Mouse (Mus musculus) telencephalon, adult 2 months (tissue): ENCODE data around the gene Slc22a27.
"Not testable (repeated sequence)": the region's sequence is repeated elsewhere in the genome, so short reads cannot be mapped to it uniquely, and the experiment has no call there.

Experiments used
- DNase-seq: peaks from one replicate; pipeline ENCODE4 v3.0.0-alpha.2; 2011; ENCODE audit warnings: low read depth, low spot score

The Slc22a27 gene

GRCm38 (mm10) chr19:7965927-7966326 lies at the start of gene Slc22a27:
Gene Slc22a27 (minus strand): TSS chr19:7966027.
- not testable (repeated sequence) for DNase-seq

- DNase-seq, result not testable (repeated sequence)
These were observed 45.8 kb upstream of the Slc22a27 start for GRCm38 (mm10) chr19:8011596-8011995.

GRCm38 (mm10) chr19:8009086-8009485 lies 43.3 kb upstream of the Slc22a27 start:
- not testable (repeated sequence) for DNase-seq

- DNase-seq, result no peak
These were observed 2.9 kb upstream of the Slc22a27 start for GRCm38 (mm10) chr19:7968703-7969102.

- not testable (repeated sequence) for DNase-seq
These were observed 723 bp upstream of the Slc22a27 start for GRCm38 (mm10) chr19:7966550-7966949.

GRCm38 (mm10) chr19:7939391-7939790 lies 26.4 kb downstream of the Slc22a27 start:
- DNase-seq, result not testable (repeated sequence)

- DNase-seq, result no peak
These were observed 89.2 kb downstream of the Slc22a27 start for GRCm38 (mm10) chr19:7876626-7877025.

- no peak for DNase-seq
These were observed 136.0 kb downstream of the Slc22a27 start for GRCm38 (mm10) chr19:7829851-7830250.
